Mouse (Mus musculus) embryonic fibroblast, embryonic 13.5 days (primary cell): Measurements from ENCODE around the gene Mgmt.

Experiments
- CTCF ChIP-seq: IDR thresholded peaks from 2 replicates; pipeline ENCODE4 v1.5.1; 2011; ENCODE audit warnings: mild to moderate bottlenecking, control low read depth, low read length, moderate library complexity, borderline replicate concordance; ENCODE audit not compliant: insufficient read depth
- POLR2A ChIP-seq: IDR thresholded peaks from 2 replicates; pipeline ENCODE4 v1.6.1; 2011; ENCODE audit warnings: low read depth, mild to moderate bottlenecking, control low read depth, low read length, moderate library complexity

DNA sequence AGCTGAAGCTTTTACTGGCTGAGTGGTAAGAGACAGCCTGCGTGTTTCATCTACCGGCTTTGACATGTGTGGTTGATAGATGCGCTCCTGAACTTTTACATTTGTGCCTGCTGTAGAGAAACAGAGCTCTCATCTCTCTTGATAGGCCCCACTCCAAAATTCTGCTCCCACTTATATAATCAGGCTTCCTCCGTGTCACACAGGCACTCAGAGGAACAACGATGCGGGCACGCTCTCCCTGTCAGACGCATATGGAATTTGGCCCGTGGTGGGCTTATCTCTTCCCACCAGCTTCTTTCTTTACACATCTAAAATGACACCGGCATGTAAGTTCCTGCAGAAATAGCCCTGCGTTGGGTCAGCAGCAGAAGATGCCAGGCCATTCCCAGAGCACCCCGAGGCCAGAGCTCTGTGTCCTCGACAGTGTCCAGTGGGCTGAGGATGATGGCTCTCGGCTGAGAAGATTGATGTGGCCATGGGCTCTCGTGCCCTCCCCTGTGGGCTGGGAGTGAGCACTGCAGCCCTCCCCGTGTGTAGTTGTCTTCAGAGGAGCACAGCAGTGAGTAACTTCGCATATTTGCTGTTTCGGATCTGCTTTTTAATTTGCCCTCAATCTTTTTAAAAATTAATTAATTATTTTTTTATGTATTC lies 30.3 kb downstream of the Mgmt start:
- TF ChIP-seq POLR2A (no peak), CTCF (no peak)
